Mouse (Mus musculus): ENCODE measurements around the gene Adgrv1.
"Not testable (repeated sequence)": the region's sequence is repeated elsewhere in the genome, so short reads cannot be mapped to it uniquely, and the experiment has no call there.

Adgrv1 gene

DNA sequence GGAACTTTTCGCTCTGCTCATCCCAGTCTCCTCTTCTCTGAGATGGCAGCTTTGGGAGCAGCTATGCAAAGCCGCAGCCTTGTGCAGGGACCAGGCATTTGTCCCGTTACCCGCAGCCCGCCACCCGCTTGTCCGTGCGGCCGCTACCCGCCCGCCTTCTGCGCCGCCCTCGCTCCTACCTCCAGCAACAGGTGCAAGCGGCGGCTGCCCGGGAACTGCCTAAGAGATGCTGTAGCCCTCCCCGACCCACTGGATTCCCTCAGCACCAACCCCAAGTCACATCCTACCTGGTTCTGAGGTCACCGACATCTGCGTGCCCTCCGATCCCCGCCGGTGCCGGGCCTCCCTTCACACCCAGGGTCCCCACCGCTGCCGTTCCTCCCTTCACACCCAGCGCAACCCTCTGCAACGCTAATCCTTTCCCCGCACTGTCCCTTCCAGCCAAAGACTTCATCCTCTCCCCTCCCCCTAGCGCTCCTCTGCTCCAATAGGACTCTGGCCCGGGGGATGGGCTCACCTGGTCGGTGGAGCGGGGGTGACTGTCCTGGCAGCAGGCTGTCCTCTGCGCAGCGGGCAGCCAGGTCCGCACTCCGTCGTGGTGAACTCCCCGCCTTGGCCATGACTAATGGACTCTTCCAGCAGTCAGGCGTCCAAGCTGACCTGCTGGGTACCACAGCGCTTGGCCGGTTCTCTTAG, at the start of gene Adgrv1:
Gene Adgrv1 (minus strand): TSS at position 435 of the 696 bp plus-strand sequence.
- DNase-seq = peak; percentile 60

DNA sequence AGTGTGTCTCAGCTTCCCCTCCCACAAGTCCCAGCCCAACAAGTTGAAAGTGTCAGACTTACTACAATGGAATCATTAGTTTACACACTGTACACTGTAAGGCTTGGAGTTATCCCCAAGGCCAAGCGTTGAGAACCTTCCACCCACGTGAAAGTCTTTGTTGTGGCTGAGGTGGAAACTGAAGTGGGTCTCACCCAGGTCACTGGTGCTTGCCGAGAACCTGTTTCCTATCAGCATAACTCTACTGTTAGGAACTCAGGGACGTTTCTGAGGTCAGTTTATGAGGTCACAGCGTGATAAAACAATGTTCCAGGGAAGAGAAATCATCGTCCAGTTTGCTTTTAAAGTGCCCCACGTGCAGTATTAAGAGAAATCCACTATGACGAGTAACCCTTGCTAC, 42.4 kb upstream of the Adgrv1 start:
- no peak for DNase-seq

DNA sequence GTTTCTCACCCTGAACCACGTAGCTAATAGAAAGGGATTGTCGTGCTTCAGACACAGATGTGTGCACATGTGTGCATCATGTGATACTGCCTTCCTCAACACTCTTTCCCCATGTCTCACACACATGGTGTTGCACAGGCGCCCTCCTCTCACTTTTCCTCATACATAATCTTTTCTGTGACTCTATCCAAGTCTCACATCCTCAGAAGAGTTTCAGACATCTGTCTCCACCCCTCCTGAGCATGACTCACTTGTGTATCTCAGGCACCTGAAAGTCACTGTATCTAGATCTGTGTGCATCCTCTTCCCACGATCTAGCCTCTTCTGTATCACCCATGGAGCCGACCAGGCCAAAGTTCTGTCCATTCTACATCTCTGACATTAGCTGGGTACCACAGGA, 34.8 kb upstream of the Adgrv1 start:
- no peak for DNase-seq

DNA sequence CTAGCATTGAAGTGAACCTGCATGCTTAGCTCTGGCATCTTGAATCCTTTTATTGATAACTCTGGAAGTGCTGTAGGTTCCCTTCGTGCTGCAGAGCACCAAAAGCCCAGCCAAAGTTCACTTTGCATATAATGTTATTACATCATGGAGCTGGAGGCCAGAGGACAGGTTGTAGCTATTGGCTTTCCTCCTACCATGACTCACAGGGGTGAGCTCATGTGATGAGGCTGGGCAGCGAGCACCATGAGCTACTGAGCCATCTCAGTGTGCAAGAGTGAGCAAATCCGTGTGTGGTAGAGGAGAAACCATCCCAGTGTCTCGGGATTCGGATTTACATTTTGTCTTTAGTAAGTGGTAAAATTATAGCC, 31.4 kb upstream of the Adgrv1 start:
- peak; percentile 8 for DNase-seq

DNA sequence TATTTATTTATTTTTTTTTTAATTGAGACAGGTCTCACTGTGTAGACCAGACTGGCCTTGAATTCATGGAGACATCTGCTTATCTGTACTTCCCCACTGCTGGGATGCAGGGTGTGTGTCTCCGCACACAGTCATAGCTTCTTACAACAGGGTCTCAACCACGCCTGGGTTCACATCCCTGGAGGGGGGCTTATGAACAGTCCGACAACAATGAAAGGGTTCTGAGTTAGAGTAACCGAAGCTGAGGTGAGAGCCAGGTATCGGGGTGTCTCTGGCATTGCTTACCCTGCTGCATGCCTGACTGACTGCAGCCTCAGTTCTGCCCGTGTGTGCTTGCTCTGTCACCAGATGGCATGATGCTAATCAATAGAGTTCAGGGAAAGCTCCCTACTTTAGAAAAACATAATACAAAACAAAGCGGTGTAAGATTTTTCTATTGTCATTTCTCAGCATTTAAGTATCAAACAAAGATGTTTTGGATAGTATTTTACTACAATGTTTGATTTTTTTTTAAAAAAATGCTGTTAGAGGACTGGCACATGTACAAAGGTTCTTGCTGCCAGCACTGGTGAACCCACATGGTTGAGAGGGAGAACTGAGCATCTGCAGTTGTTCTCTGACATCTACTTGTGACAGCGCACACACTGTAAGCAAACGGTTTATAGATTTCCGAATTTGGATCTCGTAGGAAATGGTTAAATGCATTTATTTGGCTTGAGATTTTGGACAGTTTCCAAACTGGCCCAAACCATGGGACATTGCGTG, 30.8 kb upstream of the Adgrv1 start:
- no peak for DNase-seq

DNA sequence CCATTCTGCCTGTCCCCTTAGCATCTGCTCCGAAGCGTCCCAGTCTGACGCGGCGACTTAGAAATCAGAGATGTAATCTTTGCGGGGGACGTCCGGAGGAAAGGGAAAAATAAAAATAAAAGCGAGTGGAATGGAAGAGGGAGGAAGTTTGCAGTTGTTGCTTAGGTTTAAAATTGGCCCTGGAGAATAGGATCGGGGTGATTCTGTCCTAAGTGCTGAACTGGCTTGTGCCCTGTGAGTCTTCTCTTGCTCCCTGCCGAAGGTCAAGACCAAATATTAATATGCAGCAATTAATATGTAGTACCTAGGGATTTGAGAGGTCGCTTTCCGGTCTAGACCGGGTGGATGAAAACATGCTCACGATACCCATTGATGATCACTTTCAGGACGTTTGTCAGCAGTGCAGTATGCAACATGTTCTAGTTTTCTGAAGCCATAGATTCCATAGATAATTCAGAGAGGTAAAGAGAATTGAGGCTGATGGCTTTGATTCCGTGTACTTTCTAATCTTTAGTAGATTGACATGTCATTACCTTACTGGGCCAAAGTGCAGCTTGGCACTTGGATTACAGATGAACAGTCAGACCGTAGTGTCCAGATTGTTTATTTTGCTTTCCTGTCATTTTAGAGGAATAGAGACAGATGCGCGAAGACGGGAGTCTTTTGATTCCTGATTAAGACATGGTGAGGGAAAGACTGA, 25.2 kb upstream of the Adgrv1 start:
- peak; percentile 22 for DNase-seq

DNA sequence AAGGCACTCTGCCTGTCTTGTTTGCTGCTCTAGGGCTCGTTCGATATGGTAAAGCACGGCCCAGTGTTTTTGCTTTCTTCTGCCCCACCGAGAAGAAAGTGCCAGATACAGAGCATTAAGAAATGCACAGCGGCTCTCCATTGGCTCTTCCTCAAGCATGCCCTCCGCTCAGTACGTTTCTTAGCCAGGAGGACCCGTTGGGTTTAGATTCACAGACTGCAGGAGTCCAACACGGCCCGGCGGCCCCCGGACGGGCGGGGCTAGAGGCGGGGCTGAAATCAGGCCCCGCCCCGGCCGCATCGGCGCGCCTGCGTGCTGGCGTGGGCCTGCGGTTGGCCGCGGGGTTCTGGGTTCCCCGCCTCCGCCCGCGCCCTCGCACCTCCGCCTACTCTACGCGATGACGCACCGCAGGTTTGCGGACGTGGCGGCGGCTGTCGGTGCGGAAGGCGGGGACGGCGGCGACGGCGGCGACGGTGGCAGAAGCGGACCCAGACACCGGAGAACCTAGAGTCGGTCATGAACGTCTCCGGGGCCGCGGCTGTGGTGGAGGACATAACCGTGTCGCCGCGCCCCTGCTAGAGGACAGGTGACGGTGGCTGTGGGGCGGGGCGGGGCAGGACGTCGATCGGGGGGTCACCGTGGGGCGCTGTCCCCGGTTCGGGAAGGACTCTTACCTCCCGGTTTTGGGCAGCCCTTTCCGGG, 24.5 kb upstream of the Adgrv1 start, which contains the start of gene Lysmd3:
Gene Lysmd3 (plus strand): TSS at position 313 of the 702 bp plus-strand sequence.
- DNase-seq = peak; percentile 94

DNA sequence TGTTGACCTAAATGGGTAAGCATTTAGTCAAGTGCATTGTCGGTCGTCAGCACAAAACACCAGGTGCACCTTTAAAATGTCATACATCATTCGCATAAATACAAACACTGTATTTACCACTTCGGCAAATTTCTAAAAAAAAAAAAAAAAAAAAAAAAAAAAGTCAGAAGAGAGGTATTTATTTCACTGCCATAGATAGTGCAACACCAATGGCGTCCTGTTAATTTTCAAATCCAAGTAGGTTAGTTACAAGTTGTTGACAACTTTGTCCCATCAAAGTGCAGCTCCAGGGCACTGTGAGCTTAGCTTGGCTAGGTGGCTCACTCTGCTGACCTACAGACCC, 24.0 kb upstream of the Adgrv1 start:
- DNase-seq = no peak

DNA sequence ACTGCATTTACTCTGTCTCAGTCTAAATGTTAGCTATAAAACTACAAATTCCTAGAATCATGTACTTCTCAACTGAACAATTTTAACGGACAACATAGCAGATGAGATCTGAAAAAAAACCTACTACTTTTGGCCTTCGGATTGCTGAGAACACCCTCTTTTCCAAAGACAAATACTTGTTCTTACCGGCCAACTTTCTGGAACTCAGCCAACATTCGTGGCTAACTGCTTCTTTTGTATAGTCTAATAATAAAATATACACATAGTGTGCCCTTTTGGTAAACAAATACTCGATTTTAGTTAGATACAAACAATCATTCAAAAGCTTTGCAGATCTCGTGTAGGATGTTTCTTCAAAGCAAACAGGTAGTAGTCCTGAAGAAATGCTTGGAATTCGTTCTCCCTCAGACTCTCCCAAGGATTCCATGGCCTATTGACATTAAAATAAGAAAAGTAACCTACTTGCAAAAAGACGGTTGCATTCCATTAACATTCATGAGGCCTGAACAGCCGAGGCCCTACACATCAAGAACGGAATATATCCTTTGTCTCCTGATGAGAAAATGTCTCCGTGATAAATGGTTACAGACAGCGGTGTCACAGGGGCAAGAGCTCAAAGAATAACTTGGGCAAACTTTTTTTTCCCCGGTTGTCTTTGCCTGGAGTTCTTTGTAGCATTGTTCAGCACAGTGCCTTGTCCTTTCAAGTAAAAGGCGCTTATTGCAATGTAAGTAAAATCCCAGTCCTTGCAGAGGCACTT, 23.3 kb upstream of the Adgrv1 start:
- DNase-seq = peak; percentile 15

DNA sequence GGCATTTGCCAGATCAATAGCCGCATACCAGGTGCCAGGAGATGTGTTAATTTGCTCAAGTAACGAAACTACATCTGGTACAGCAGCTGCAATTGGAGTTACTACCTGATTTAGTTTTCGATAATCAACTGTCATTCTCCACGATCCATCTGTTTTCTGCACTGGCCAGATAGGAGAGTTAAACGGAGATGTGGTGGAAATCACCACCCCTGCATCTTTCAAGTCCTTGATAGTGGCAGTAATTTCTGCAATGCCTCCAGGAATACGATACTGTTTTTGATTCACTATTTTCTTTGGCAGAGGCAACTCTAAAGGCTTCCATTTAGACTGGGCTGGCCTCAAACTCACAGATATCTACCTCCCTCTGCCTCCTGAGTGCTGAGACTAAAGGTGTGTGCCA, 17.4 kb upstream of the Adgrv1 start:
- not testable (repeated sequence) for DNase-seq

DNA sequence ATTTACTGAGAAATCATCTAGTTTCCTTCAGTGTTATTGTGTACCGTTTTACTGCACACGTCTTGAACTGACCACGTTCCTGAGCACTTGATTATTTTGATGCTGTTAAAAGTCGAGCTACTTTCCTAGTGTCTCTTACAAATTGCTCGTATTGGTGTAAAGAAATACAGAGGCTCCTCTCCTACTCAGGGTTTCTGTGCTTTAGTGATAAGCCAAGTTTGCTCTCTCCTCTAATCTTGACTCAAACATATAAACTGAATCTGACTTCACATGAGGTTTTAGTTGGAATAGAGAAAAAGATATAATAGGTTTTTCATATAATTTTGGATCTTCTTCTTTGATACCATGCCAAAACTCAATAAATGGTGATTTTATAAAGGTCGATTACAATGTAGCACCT, 13.4 kb upstream of the Adgrv1 start:
- DNase-seq = no peak

DNA sequence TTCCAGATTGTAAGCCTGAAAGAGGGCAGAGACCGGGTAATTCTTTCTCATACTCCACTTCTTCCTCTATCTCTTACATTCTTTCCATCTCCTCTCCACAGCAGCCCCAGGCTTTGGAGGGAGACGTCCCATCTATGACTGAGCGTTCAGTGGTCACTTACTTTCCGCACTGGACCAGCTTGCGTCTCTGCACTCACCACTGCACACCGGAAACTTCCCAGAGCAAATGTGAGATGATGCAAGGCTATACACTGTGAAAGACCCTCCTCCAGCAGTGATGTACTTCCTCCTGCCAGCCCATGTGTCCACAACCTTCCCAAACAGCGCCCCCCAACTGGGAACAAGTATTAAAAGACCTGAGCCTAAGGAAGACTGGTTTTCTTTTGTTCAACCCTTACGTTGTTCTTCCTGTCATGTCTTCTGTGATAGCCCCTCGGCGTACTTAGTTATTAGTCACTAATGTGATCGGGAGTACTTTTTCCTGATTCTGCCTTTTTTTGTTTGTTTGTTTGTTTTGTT, 11.2 kb upstream of the Adgrv1 start:
- DNase-seq = no peak

DNA sequence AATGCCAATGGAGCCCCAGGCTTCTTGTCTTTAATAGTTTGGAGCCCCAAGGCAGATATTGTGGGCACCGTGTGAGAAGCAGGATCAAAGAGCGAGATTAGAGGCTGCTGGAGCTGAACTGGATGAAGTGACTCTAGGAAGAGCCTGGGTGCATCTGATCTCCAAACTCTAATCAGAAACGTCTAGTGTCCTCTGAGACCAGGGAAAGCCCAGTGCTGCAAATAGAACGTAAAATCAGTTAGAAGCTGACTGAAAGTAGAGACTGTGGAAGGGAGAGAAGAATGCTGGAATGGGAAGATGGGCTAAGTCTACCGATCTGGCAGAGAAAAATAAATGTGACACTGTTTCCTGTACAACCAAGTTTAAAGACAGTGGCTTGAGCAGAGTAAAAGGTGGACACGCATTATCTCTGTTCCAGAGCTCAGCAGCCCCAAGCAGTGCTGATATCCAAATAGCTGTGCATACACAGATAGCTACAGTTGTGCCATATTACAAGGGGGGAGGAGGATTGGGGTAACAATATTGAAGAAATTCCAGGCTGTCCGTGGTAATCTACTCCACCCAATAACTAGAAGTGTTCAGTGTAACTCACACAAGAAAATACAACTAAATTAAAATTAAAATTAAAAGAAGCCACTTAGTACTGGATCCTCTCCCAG, 9.7 kb upstream of the Adgrv1 start:
- no peak for DNase-seq

DNA sequence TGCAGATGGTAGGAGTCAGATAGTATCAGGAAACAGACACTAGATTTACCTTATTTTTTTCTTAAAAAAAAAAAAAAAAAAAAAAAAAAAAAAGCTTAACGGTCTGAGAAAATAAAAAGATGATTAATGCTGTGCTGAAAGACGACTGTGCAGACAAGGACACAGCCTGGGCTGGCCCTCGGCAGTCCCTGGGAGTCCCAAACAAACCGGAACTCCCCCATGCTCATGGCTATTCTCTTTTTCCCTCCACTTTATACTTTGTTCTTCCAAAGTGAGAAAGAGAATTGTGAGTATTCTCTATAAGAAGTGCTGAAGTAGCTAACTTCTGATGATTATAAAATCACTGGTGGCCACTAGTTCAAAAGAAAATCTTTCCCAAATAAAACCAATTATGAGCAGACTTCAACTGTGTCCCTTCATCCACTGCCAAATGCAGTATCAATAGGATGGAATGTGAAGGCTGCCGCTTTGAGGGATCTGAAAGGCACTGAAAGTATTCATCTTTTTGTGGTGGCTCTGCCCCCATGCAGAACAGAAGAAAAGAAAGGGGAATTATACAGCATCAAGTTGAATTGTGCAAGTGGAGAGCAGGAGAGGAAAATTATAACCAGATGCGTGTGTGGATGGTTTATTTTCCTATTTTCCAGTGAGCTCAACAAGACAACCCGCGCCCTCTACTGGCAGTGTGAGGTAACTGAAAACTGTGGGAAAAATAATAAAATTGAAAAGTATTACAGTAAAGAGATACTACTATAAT, 8.5 kb upstream of the Adgrv1 start:
- DNase-seq = peak; percentile 56

DNA sequence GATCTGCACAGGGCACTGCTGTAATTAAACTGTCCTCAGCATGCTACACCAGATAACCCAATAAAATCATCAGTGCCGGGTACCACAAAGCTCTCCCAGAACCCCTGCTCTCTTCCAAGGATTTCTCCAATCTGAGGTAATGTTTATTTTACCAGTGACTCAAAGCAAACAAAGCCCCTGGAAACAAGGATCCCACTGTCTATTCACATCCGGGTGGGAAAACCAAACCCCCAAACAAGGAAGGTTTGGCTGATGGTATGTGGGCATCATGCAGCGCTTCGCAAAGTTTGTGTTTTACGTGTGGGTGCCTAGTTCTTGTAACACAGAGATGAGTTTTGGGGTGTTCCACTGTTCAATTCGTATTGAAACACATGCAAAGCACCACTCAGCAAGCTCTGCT, 7.9 kb upstream of the Adgrv1 start:
- no peak for DNase-seq

DNA sequence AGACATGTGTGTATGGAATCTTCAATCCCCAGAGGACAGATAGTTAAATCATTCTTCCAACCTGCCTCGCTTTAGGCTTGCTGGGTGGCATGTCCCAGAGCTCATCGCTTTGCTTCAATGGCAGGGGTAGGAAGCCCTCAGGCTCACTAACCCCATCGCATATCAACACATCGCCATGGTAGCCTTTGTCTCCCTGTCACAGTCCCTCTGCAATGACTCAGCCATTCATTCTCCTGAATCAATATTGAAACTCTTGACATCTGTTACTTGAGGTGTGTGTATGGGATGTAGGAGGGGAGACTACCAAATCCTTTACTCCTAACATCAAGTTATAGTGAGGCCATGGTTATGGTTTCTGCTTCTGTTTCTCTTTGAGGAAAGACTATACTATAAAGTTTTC, 6.7 kb upstream of the Adgrv1 start:
- no peak for DNase-seq

DNA sequence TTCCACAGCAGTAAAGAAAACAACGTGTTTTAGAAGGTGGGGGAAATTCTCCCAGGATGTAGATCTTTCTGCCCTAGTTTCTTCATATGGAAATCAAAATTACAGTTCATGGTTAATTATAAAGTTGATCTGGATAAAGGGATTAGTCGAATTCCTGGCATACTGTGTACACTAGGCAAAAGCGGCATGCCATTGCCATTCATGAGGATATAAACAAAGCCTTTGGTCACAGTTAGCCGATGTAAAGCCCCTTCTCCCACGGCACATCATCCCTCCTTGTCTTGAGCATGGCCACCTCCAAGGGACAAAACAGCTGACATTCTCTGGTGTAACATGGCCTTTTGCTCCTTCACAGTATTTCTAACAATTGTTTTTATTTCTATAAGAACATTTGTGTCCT, 2.4 kb downstream of the Adgrv1 start:
- DNase-seq = no peak

DNA sequence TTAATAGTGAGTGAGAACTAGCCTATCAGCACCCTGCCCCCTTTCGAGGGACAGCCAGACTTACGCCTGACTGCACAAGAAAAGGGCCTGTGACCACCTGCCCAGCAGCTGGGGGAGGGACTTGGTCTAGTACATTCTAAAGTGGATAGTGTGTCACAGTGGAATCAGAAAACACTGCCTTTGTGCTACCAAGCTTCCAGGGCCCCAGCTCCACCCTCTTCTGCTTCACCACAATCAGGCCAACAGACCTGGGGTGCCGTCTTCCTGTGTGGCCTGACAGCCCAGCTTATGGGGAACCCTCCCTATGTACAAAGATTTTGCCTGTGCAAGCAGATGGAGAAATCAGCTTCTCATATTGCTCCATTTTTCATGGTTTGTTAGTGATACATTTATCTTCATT, 3.6 kb downstream of the Adgrv1 start:
- DNase-seq = no peak

DNA sequence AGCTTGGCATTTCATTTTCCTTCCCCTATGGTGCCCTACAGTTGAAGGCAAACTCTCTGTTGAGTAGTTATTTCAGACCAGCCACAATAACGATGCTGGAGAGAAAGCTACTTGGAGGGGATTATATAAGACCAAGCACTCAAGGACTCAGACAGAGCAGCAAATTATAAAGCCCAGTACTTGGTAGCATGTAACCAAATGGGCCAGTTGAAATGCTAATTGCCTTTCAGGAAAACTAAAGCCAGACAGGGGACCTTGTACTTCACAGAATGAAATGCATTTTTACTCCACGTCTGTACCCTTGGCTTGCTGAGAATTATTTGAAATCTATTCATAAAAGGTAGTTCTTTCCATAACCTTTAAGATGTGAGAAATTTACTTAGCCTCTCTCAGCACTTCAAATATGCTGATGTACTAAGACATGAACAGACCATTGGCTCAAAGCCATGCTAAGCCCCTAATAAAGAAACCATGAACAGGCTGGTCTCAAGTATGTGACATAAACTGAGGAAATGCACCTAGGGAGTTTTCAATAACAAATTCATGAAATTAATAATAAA, 4.2 kb downstream of the Adgrv1 start:
- DNase-seq = no peak

DNA sequence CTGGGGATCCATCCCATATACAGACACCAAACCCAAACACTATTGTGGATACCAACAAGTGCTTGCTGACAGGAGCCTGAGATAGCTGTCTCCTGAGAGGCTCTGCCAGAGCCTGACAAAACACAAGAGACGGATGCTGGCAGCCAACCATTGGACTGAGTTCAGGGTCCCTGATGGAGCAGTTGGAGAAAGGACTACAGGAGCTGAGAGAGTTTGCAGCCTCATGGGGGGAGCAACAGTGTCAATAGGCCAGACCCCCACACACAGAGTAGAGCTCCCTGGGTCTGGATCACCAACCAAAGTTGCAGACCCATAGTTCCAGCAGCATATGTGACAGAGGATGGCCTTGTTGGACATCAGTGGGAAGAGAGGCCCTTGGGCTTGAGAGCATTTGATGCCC, 5.1 kb downstream of the Adgrv1 start:
- not testable (repeated sequence) for DNase-seq

DNA sequence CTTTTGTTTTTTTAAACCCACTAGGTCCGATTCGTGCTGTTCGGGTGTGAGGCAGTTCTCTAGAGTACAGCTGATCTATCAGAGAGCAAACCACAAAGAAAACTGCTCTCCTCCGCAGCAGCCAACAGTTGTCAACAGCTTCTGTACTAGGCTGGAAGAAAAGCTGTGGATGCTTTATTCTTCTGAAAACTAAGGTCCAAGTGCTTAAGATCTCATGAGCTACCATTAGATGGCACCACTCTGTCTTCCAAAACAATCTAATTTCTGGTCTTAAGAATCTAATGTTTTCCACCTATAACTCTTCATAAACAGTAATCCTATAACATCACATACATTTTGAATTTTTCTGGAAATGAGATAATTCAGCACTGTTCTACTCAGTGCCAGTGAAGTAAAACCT, 22.6 kb downstream of the Adgrv1 start:
- DNase-seq = no peak

Data from lung, postnatal 36 days (tissue).